Comparison of ENCODE assay signal across 8 mouse cellular contexts in genomic region chr1:135631515-135631914, GRCm38 (mm10). TPM values are rescaled to one million over a fixed set of nuclear protein-coding genes. Genes with fewer than 3 reads are reported as not detected.
DNase-seq lines count a peak whose midpoint lies in the region; ATAC-seq and TF ChIP-seq lines count a peak whose summit lies in the region.

No protein-coding gene starts in this region.

- 0 out of 2 replicates have a peak overlapping the region, but pooled peaks have one; percentile 6 for H3K4me2 ChIP-seq in intestine, postnatal 0 days (replicated peaks; ENCODE audit: low read depth)
- peak overlapping the region; percentile 25; the same call in 1 of the 2 replicates for H3K4me2 ChIP-seq in lung, embryonic 15.5 days

- H3K27me3 ChIP-seq in intestine, postnatal 0 days (replicated peaks; ENCODE audit: control insufficient read depth, insufficient read depth, low read length) = no peaks in the 10 kb centered on the region
- no peaks in the 10 kb centered on the region for H3K27me3 ChIP-seq in lung, embryonic 15.5 days

- DNase-seq in layer of hippocampus, adult 11-12 months (ENCODE audit: low spot score) = peak; percentile 81
- DNase-seq in layer of hippocampus, adult 9-10 months (ENCODE audit: low spot score) = no peak
- DNase-seq in T-cell, adult 2 months (ENCODE audit: low spot score) = peak; percentile 58
- DNase-seq in gastrocnemius, postnatal 14 days = peak; percentile 81
- peak; percentile 27 for DNase-seq in right cerebral cortex, postnatal 4 days

- H3K9me3 ChIP-seq in intestine, postnatal 0 days (ENCODE audit: control insufficient read depth) = no peaks in the 10 kb centered on the region
- no peaks in the 10 kb centered on the region for H3K9me3 ChIP-seq in lung, embryonic 15.5 days

- no peak overlapping the region for H3K4me3 ChIP-seq in intestine, postnatal 0 days (ENCODE audit: low read depth, low read length)
- H3K4me3 ChIP-seq in lung, embryonic 15.5 days = no peak overlapping the region

- ATAC-seq in intestine, postnatal 0 days = peak; percentile 36; the same call in 1 of the 2 replicates
- peak; percentile 84 for ATAC-seq in lung, embryonic 15.5 days (ENCODE audit: borderline replicate concordance, extremely low read depth, low FRiP score, low TSS enrichment)
- ATAC-seq in erythroid progenitor cell, adult 5-6 weeks (replicated peaks; ENCODE audit: low FRiP score, poor library complexity, severe bottlenecking) = no peak

- no peaks in the 10 kb centered on the region for H3K36me3 ChIP-seq in intestine, postnatal 0 days (ENCODE audit: control insufficient read depth, insufficient read depth)
- no peaks in the 10 kb centered on the region for H3K36me3 ChIP-seq in lung, embryonic 15.5 days

- intact Hi-C loops in gastrocnemius, postnatal 14 days (cut with DNase I; ENCODE audit: low total_unique reads) = no loop called here

- WGBS in intestine, postnatal 0 days = 25% methylated on average over 8 of the region's 8 CpGs
- WGBS in lung, embryonic 15.5 days = 18% methylated on average over 8 of the region's 8 CpGs

- TF ChIP-seq CTCF in intestine, postnatal 0 days (IDR thresholded peaks at IDR 0.05; ENCODE audit: low read depth) = no peak

- H3K27ac ChIP-seq in intestine, postnatal 0 days (ENCODE audit: low read depth, low read length) = no peak overlapping the region
- peak overlapping the region; percentile 81 for H3K27ac ChIP-seq in lung, embryonic 15.5 days

- H3K4me1 ChIP-seq in intestine, postnatal 0 days (replicated peaks; ENCODE audit: control insufficient read depth, insufficient read depth, low read length) = 0 out of 2 replicates have a peak, but pooled peaks cover 2% of the 10 kb centered on the region
- H3K4me1 ChIP-seq in lung, embryonic 15.5 days = peaks cover 31% of the 10 kb centered on the region

- H3K9ac ChIP-seq in intestine, postnatal 0 days (ENCODE audit: low read depth, low read length) = no peak overlapping the region
- H3K9ac ChIP-seq in lung, embryonic 15.5 days = no peak overlapping the region

RNA-seq across cellular contexts. Expression of gene Nav1, which starts 24.4 kb away (rescaled TPM):
- total RNA-seq in gastrocnemius, postnatal 14 days (2021) = 10 to 100 TPM; 13.6 to 15.6 TPM
- 3.4 and 5.4 TPM in 2 replicates for polyA plus RNA-seq in intestine, postnatal 0 days (2015; fragmentation: Nextera tagmentation; extraction: Ambion mirVana)
- polyA plus RNA-seq in lung, embryonic 15.5 days (2015; fragmentation: Nextera tagmentation; extraction: Ambion mirVana) = 10.7 and 11.6 TPM in 2 replicates
- total RNA-seq in erythroid progenitor cell, adult 5-6 weeks (2015; ENCODE audit: low replicate concordance) = 4.3 and 11.7 TPM in 2 replicates
- 1.1 and 2.6 TPM in 2 replicates for total RNA-seq in erythroid progenitor cell, adult 5-6 weeks (2017; ENCODE audit: low replicate concordance)
